Mouse (Mus musculus): ENCODE measurements around the gene Fam78a.

Fam78a gene

GRCm38 (mm10) chr2:32034206-32034605 lies 50.5 kb downstream of the Fam78a start:
- DNase-seq = no peak

- no peak for DNase-seq
These were observed 51.2 kb downstream of the Fam78a start for GRCm38 (mm10) chr2:32033436-32033835.

GRCm38 (mm10) chr2:32029636-32030035 lies 55.0 kb downstream of the Fam78a start:
- DNase-seq = no peak

GRCm38 (mm10) chr2:32024372-32024771 lies 60.3 kb downstream of the Fam78a start:
- DNase-seq = no peak

- DNase-seq = no peak
These were observed 64.4 kb downstream of the Fam78a start for GRCm38 (mm10) chr2:32020229-32020628.

GRCm38 (mm10) chr2:32019704-32020103 lies 65.0 kb downstream of the Fam78a start:
- DNase-seq = no peak

- DNase-seq = no peak
These were observed 75.9 kb downstream of the Fam78a start for GRCm38 (mm10) chr2:32008716-32009115.

- no peak for DNase-seq
These were observed 76.3 kb downstream of the Fam78a start for GRCm38 (mm10) chr2:32008311-32008710.

Measured in lung, postnatal 14 days (tissue).